13 mouse cellular contexts compared by ENCODE assay signal in genomic region chr4:35089321-35090316, GRCm38 (mm10).
DNase-seq lines count a peak whose midpoint lies in the region; ATAC-seq lines count a peak whose summit lies in the region.
"Had no signal": no experiment of that assay in that cellular context is flagged by ENCODE, and none has a peak within 500 bp of the region (broad histone marks: within the 10 kb centered on the region; RNA-seq: fewer than 3 reads in every experiment).

No protein-coding gene starts in this region.

- no peak overlapping the region for H3K4me2 ChIP-seq in hindbrain, embryonic 13.5 days
- H3K4me2 ChIP-seq in hindbrain, embryonic 11.5 days (replicated peaks; ENCODE audit: low read depth, low read length) = no peak overlapping the region
- no peak overlapping the region for H3K4me2 ChIP-seq in lung, embryonic 16.5 days (ENCODE audit: low read depth, low read length)
- H3K4me2 ChIP-seq: heart, embryonic 11.5 days; midbrain, embryonic 12.5 days had no signal

- no peak for DNase-seq in hindbrain, embryonic 11.5 days (ENCODE audit: low spot score)
- DNase-seq in urinary bladder, adult 18-20 months (ENCODE audit: low spot score in 2 of 2) = peak; percentile 43 to 68
- DNase-seq in urinary bladder, postnatal 4 days (ENCODE audit: low spot score in 2 of 2) = no peak
- peak; percentile 60 to 62 for DNase-seq in urinary bladder, postnatal 36 days (ENCODE audit: low spot score in 2 of 2)
- no peak for DNase-seq in embryo, embryonic 9.5 days (ENCODE audit: extremely low spot score)
- DNase-seq: cerebellum, adult 9-11 months; kidney, postnatal 14 days; layer of hippocampus, postnatal 36 days; thymus, postnatal 36 days had no signal

- no peak; the same call in 1 of the 2 replicates for ATAC-seq in hindbrain, embryonic 13.5 days (ENCODE audit: low FRiP score)
- no peak for ATAC-seq in hindbrain, embryonic 11.5 days (ENCODE audit: low FRiP score)
- ATAC-seq in lung, embryonic 16.5 days (ENCODE audit: low read depth) = peak; percentile 54

- no peak overlapping the region for H3K4me3 ChIP-seq in hindbrain, embryonic 13.5 days
- H3K4me3 ChIP-seq in hindbrain, embryonic 11.5 days (ENCODE audit: low read depth, low read length) = no peak overlapping the region
- H3K4me3 ChIP-seq in lung, embryonic 16.5 days (ENCODE audit: low read length) = no peak overlapping the region
- H3K4me3 ChIP-seq: midbrain, embryonic 12.5 days had no signal

- peak overlapping the region; percentile 10; the same call in 1 of the 2 replicates for H3K27ac ChIP-seq in hindbrain, embryonic 13.5 days
- H3K27ac ChIP-seq in hindbrain, embryonic 11.5 days (ENCODE audit: low read depth, low read length) = no peak overlapping the region
- H3K27ac ChIP-seq in lung, embryonic 16.5 days (ENCODE audit: low read length) = no peak overlapping the region
- H3K27ac ChIP-seq: midbrain, embryonic 12.5 days had no signal

- no peaks in the 10 kb centered on the region for H3K4me1 ChIP-seq in hindbrain, embryonic 13.5 days (replicated peaks)
- no peaks in the 10 kb centered on the region for H3K4me1 ChIP-seq in hindbrain, embryonic 11.5 days (replicated peaks; ENCODE audit: control insufficient read depth, insufficient read depth, low read length)
- peaks cover 6% of the 10 kb centered on the region; the same call in 1 of the 2 replicates for H3K4me1 ChIP-seq in lung, embryonic 16.5 days (replicated peaks; ENCODE audit: control insufficient read depth, insufficient read depth, low read length)
- H3K4me1 ChIP-seq: midbrain, embryonic 12.5 days had no signal

- H3K27me3 ChIP-seq in hindbrain, embryonic 13.5 days = no peaks in the 10 kb centered on the region
- no peaks in the 10 kb centered on the region for H3K27me3 ChIP-seq in hindbrain, embryonic 11.5 days (ENCODE audit: control insufficient read depth, insufficient read depth, low read length)
- H3K27me3 ChIP-seq in lung, embryonic 16.5 days (ENCODE audit: control insufficient read depth, insufficient read depth, low read depth, low read length) = no peaks in the 10 kb centered on the region
- H3K27me3 ChIP-seq: midbrain, embryonic 12.5 days had no signal

- H3K36me3 ChIP-seq in hindbrain, embryonic 13.5 days = no peaks in the 10 kb centered on the region
- H3K36me3 ChIP-seq in hindbrain, embryonic 11.5 days (ENCODE audit: control insufficient read depth, insufficient read depth, low read length) = no peaks in the 10 kb centered on the region
- H3K36me3 ChIP-seq in lung, embryonic 16.5 days (ENCODE audit: control insufficient read depth, insufficient read depth, low read length) = no peaks in the 10 kb centered on the region
- H3K36me3 ChIP-seq: midbrain, embryonic 12.5 days had no signal

- no peaks in the 10 kb centered on the region for H3K9me3 ChIP-seq in hindbrain, embryonic 13.5 days
- H3K9me3 ChIP-seq in hindbrain, embryonic 11.5 days (ENCODE audit: control insufficient read depth, low read length) = no peaks in the 10 kb centered on the region
- no peaks in the 10 kb centered on the region for H3K9me3 ChIP-seq in lung, embryonic 16.5 days (ENCODE audit: control insufficient read depth, low read length)
- H3K9me3 ChIP-seq: midbrain, embryonic 12.5 days had no signal

- no peak overlapping the region for H3K9ac ChIP-seq in hindbrain, embryonic 13.5 days
- no peak overlapping the region for H3K9ac ChIP-seq in hindbrain, embryonic 11.5 days (ENCODE audit: low read depth, low read length)
- H3K9ac ChIP-seq in lung, embryonic 16.5 days (ENCODE audit: low read length) = no peak overlapping the region
- H3K9ac ChIP-seq: midbrain, embryonic 12.5 days had no signal

- WGBS in hindbrain, embryonic 13.5 days = 56% methylated on average over 14 of the region's 14 CpGs
- 69% methylated on average over 14 of the region's 14 CpGs for WGBS in hindbrain, embryonic 11.5 days
- WGBS in lung, embryonic 16.5 days = 63% methylated on average over 14 of the region's 14 CpGs

Comparison
In these comparisons a context has a peak if more than half of its experiments do, and no peak if none do; other contexts are left out.
1. DNase-seq: peak in urinary bladder, adult 18-20 months (2 of 2) and urinary bladder, postnatal 36 days (2 of 2); none in hindbrain, embryonic 11.5 days (single experiment), urinary bladder, postnatal 4 days (0 of 2) and embryo, embryonic 9.5 days (single experiment).